Mouse (Mus musculus) layer of hippocampus, postnatal 14 days (tissue): Measurements from ENCODE around the gene Etnk2. TPM values are rescaled to one million over a fixed set of nuclear protein-coding genes. Genes with fewer than 3 reads are reported as not detected.
A peak's percentile ranks its signal among the peaks of the same experiment; 100 is the strongest.

Experiments used
- DNase-seq, 2 experiments: peaks; one replicate each; pipeline ENCODE4 v3.0.0; 2021 to 2022; ENCODE audit warnings: low spot score in 2 of 2, mixed read lengths in 1 of 2
- total RNA-seq, 2 experiments: library from RNA; stranded (reverse); gene quantifications; 2 replicates each; pipeline ENCODE4 v1.2.3; 2021

Etnk2 gene
- total RNA-seq, 2 experiments from 2014 or later = 5.3 to 5.9 TPM

DNA sequence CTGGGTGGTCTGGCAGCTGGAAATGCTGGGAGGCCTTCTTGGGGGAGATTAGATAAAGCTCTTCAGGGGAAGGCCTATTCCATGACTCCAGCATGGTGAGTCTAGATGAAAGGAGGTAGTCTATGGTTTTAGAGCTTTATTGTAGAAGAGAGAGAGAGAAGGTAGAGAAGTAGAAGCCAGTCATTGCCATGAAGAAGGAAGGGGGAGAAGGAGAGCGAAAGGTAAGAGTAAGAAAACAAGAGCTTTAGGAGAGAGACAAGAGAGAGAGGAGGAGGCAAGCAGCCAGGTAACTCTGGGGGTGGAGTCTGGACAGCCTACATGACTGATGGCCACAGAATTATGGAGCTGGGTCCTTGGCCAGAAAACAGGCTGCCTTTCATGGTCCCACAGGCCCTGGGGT lies 13.2 kb upstream of the Etnk2 start, which contains the start of gene Ren1:
Gene Ren1, plus strand, starts transcription at position 301 of the 400 bp plus-strand sequence.
- no peak for DNase-seq

DNA sequence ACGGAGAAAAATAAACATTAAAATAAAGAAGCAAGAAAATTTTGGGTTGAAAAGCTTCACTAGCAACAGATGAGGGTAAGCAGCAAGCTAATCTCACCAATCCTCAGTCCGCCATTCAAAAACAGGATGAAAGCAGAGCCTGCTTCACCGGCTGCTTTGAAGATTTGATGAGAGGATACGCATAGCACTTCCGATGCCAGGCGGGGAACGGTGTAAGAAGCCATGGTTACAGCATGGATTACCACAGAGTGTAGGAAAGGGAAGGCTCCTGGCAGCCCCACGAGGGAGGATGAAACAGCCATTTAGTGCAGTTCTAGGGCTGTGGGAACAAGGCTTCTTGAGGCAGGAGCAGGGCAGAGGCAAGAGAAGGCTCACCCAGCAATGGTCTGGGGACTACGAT lies 11.6 kb upstream of the Etnk2 start:
- DNase-seq = no peak

DNA sequence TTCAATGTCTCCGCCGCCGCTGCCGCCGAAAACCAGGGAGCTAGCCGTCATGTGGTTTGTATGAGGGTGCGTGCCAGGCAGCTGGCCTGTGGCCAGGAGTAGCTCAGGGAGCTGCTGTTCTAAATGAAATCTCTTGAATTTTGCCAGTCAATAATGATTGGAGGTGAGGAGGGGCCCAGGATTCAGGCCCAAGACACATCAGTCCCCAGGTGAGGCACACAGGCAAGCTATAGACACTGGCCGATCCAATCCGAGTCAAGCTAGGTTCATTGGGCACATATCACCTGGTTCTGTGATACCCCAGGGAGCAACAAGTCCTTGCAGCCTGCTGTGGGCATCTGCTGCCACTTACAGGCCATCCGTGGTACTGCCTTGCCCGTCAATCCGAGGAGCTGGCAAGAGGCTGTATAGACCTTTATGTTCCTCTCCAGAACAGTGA lies 10.0 kb upstream of the Etnk2 start:
- peak; percentile 89 for DNase-seq

DNA sequence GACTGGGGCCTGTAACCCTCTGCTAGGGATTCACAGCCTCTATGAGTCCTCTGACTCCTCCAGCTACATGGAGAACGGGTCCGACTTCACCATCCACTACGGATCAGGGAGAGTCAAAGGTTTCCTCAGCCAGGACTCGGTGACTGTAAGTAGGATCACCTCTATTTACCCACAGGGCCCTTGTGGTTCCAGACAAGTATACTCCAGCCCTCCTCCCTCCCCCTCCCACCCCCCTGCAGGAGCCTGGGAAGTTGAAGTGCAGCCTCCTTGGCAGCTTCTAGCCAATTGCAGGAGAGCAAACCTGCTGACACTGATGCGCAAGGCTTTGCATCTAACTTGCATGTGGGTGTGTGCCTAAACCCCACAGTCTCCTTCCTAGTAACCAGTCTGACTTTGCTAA lies 7.9 kb upstream of the Etnk2 start:
- no peak for DNase-seq

DNA sequence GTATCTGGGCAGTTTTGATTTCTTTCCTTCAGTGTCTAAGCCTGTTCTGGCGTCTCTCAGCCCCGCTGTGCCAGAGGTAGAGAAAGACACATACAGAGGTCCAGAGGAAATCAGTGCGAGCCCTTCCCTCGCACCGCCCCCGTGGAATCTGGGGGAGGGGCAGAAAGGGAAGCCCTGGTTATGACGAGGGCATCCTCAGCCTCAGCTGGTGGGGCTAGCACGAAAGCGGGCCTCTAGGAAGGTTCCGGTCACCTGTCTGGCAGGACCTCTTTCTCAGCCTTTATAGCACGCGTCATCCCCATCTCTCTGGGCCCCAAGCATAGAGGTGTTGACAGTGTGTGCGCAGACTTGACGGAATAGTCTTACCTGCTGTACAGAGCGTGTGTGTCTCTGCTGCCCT lies 7.5 kb upstream of the Etnk2 start:
- DNase-seq = no peak

DNA sequence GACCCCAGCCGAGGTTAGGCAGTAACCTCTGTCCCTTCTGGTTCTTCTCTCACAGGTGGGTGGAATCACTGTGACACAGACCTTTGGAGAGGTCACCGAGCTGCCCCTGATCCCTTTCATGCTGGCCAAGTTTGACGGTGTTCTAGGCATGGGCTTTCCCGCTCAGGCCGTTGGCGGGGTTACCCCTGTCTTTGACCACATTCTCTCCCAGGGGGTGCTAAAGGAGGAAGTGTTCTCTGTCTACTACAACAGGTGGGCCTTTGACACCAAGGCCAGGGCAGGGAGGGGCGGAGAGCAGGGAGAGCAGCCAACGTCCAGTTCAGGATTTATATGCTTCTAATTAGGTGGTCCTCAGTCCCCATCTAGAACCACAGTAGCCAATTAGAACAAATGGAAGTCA lies 7.0 kb upstream of the Etnk2 start:
- DNase-seq = no peak

DNA sequence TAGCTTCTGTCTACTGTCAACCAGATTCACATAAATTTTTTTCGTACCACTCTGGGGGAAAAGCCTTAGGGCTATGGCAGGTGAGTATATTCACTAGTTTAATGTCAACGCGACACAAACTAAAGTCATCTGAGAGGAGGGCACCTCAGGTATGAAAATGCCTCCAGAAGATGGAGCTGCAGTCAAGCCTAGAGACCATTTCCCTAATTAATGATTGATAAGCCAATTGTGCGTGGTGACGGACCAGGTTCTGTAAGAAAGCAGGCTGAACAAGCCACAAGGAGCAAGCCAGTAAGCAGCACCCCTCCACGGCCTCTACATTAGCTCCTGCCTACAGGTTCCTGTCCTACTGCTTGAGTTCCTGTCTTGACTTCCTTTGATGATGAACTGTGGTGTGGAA lies 2.4 kb upstream of the Etnk2 start:
- DNase-seq = no peak

DNA sequence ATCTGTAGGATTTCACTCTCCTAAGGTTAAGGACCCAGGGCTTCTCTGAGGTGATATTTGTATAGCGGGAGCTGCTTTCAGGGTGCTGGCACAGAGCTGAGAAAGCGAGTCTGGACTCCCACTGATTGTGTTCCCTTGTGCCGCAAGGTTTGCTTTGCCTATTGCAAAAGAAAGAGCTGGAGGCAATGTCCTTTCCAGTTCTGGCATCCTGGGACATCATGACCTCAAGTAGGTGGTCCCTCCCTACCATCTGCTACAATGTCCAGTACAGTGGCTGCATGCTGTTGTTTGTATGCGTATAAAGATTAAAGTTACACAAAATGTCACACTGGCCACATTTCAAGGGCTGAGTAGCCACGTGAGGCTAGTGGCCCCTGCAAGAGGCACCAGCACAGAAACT lies 1.3 kb upstream of the Etnk2 start:
- DNase-seq = no peak

DNA sequence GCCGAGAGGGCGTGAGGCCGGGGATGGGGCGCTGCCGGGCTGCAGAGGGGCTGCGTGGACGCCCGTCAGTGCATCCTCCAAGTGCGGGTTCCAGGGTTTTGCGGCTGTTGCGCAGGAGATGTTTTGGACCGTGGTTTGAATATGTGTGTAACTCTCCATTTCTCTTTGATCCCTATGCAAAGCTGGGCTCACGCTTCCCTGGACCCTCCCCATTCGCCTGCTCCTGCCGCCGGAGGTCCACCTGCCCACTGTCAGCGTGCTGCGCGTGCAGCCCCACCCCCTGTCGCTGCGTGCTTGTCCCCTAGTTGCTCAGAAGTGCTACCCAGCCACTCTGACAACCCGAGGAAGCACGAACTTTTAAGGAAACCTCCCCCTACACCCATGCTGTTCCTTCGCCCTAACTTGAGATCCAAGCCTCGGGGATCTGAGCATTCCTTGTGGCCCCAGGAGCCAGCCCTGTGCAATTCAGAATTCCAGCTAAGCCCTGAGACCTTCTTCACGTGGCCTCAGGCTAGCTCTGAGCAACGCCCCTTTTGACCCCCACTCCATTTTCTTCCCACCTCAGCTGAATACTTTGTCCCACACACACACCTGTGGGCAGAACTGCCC lies 754 bp downstream of the Etnk2 start:
- no peak for DNase-seq

DNA sequence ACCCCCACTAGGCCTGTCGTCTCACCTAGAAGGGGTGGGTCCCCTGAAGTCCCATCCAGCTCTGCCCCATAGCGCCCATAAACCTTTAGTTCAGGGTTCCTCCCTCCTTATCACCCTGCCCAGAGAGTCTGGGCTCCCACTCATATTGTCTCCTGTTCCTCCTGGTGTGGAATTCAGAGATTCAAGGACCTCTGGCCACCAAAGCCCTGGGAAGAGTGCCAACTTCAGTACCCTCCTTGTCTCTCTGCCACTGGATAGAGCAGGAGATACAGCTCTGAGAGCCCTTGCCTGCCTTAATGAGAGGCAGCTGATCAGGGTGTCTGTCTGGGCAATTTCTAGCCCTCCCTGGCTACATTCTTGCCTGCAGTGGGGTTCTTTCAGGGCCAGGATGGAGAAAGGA lies 1.5 kb downstream of the Etnk2 start:
- no peak for DNase-seq

DNA sequence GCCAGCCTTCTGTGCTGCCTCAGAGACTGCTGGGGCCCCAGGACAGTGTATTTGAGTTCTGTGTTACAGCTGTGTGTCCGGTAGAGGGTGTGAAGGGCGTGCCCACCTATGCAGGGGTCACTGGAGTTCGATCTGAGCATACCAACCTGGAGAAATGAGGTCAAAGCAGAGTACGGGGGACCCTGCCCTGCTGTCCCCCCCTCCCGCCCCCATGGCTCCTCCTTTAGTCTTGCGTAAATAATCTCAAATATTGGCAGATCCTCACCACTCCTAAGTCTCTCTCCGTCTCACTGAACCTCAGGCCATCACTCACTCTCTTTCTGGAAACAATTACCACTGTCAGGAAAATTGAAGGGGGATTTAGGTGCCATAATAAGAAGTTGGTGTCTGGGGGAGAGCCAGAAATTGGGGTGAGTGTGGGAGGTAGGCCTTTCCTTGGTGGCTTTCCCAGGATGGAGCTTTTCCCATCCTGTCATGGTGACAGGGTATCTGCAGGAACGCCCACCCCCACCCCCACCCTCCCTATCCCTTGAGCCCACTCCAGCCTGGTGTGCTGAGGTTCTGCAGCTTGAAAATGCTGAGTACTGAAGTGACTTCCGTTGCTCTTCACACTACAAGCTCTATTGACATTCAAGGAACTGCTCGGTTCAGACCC lies 3.7 kb downstream of the Etnk2 start:
- no peak for DNase-seq

DNA sequence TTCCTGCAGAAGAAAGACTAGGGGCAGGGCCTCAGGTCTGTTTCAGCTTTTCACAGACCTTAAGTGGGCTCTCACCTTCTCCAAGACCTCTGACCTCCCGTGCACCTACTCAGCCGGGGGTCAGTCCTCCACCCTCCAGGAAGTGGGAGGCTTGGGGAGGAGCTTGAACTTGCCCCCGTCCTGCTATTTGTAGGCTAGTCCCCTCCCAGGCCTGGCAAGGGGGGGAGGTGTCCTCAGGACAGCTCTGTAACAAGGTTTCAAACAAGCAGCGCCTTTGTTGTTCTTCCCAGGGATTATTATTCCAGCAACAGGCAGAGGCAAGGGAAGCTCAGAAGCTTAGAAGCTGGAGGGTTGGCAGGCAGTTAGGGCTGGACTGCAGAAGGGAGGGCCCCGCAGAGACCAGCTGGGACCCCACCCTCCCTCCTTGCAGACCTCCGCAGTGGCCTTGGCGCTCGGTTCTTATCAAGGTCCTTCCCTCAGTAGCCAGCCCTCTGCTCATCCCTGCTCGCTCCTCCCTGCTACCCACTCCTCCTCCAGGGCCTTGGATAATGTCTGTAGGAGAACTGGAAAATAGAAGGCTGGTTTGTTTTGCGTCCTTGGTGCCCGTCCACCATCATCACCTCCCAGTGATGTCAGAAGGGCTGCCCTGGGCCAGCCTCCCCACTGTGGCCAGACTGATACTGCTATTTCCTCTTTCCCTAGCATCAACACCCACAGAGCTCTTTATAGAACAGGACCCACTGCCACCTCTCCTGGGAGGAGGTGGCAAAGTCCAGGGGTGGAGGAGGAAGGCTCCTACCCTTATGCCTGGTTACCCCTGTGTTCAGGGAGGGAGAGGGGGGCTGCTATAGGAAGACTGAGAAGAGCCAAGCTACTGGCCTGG lies 4.5 kb downstream of the Etnk2 start:
- no peak for DNase-seq

DNA sequence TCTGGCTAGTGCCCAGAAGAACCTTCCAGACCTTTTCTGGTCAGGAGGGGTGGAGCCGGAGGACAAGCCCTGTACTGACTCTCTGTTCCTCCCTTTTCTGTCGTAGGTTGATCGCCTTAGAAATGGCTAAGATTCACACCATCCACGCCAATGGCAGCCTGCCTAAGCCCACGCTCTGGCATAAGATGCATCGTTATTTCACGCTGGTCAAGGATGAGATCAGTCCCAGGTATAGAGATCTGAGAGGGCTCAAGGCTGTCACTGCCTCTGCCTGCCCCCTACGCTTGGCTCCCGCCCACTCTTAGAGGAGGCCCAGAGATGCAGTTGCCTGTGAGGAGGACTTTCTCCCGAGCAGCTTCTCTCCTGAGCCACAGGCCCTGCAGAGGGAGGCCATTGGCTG lies 5.3 kb downstream of the Etnk2 start:
- no peak for DNase-seq

DNA sequence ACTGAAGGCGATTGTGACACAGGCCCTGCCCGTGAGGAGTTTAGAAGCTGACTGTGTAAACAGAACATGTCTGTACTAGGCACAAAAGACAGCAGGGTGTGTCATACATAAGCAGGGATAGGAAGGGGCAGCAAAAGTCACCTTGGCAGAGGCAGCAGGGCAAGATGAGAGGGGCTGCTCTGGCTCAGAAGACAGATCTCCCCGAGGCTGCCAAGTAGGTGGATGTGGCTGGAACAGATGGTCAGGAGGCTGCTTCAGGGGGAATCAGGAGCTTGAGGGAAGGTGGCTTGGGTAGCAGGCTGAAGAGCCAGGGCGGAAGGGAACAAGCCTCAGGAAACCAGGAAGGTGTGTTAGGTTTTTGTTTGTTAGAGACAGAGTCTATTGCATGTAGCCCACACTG lies 7.0 kb downstream of the Etnk2 start:
- DNase-seq = no peak

DNA sequence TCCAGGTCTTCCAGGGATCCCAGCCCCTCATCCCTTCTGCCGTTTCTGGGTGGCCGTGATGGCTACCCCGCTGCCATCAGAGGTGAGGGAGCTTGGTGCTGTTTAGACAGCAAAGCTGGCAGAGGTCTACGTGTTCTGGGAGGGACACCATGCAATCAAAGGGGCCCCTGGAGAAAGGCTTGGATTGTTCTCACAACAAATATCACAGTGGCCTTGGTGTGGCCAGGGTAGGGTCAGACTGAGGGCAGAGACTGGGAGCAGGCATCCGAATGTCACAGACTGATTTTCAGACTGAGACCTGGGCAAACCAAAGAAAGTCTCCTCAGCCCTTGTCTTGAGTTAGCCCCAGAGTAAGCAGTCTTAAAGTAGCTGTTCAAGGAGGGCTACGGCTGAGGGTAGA lies 8.1 kb downstream of the Etnk2 start:
- DNase-seq = no peak

DNA sequence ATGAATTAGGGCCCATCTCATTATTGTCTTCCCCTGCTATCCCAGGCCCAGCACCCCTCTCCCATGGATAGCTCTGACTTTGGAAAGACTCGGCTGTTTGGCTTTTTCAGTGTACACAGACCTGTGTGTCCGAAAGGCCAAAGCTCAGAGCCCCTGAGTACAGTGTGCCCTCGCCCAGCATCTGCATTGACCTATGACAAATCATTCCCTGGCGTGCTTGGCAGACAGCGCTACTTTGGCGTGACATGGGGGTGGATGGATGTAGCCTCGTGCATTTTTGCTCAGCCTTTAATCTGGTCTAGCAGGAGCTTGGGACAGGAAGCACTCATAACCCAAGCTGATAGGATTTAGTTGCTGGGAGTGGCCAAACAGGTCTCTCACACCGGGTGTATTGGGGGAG lies 8.7 kb downstream of the Etnk2 start:
- DNase-seq = no peak

DNA sequence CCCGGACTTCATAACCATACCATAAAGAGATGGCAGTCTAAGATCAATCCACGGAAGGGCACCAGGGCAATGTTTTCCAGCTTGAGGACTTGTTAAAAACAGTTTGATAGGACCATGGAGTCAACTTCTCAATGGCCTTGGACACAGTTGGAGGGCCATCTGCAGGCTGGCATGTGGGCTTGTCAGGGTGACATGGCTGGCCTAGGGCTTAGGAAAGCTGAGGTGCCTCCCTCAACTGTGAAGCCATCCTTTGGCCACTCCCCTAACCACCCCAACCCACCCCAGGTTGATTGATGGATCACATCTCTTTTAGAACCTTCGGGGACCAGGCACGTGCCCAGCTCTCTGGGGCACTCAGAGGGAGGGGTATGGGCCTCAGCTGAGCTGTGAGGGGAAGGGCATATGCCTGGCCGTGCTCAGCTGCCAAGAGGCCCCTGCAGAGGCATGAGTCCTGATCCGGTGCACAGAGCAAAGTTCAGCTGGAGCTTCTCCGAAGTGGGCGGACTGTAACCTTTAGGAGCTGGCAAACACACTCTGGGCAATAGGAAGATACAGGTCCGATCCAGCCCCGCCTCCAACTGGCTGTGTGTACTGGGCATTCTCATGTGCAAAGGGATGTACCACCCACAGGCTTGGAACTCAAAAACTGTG lies 12.4 kb downstream of the Etnk2 start:
- no peak for DNase-seq

DNA sequence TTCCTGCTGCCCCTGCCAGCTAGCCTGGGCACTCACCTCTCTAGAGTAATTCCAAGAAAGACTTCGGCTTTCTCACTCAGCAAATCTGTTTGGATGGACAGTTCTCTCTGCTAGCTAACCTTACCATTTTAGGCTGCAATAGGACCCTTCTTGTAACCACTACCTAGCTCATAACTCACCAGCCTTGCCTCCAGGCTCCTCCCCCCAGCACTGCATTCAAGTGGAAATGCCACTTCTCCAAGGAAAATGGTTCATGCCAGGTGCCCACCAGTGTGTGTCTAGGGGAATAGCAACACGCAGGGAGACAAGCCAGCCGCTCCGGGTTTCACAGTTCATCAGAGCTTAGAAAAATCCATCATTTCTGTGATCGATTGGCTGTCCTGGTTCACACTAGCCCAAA lies 14.2 kb downstream of the Etnk2 start:
- DNase-seq = no peak

DNA sequence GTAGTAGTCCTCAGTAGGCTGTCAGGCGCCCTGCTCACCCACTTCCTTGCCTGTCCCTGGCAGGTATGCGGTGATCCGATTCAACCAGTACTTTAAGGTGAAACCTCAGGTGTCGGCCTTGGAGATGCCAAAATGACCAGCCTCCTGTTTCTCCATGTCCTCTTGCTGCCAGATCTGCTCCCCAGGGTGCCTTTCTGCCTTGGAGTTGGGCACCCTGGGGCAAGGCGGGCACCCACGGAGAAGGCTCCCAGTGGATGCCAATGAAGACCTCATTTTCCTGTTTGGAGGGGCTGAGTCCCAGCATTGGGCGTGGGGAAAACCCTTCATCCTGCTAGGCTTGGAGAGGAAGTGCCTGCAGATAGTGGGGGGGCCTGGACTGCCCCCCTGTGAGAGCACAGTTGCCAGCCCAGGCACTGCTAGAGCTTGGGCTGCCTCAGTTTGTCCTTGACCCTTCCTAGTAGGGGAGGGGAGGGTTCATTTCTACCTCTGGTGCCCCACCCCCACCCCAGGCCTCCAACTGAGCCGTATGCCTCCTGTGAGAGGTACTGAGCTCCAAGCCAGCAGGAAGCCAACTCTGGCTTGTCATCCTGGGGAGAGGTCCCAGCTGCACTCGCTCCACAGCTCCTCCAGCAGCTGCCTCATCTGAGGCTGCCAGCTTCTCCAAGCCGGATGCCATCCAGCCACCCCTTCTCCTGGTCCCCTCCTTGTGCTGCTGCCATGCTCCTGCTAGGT lies 16.0 kb downstream of the Etnk2 start:
- no peak for DNase-seq

DNA sequence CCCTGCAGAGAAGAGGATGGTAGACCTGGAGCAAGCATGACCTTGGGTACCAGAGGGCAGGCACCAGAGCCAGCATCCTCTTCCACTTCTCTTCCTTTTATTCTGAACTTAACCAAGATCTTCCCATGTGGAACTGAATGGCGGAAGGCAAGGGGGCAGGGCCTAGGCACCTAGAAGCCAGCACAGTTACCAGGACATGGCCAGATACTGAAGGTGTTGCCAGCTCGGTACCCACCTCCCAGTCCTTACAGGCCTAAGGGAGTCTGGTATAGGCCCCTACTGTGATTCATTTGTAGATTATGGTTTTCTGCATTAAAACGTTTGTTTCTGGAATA lies 16.6 kb downstream of the Etnk2 start:
- DNase-seq = no peak
